Mouse (Mus musculus) left cerebral cortex, adult 9 months (tissue): ENCODE data around the gene Spdya.
"Not testable (repeated sequence)": the region's sequence is repeated elsewhere in the genome, so short reads cannot be mapped to it uniquely, and the experiment has no call there.

Experiments used
- DNase-seq, 2 experiments: peaks; one replicate each; pipeline ENCODE4 v3.0.0; 2022; ENCODE audit warnings: low spot score in 2 of 2

Gene Spdya

DNA sequence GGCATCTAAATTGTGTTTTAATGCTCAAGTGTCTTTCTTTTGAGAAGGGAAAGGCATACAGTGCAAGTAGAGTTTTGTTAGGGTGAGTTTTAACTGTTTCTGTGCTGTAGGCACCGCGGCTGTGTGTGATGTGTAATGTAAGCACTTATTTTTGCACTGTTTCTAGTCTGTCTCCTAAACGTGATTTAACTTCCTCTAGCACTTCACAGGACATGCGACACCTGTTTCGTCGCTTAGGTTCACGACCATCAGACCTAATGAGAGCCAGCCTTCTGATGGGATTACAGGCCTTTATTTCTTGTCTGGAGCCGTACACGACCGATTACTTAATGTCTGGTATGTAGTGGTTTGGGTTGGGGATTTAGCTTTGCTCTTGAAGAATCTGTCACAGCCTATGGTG, 79.9 kb downstream of the Spdya start:
- DNase-seq: no peak

DNA sequence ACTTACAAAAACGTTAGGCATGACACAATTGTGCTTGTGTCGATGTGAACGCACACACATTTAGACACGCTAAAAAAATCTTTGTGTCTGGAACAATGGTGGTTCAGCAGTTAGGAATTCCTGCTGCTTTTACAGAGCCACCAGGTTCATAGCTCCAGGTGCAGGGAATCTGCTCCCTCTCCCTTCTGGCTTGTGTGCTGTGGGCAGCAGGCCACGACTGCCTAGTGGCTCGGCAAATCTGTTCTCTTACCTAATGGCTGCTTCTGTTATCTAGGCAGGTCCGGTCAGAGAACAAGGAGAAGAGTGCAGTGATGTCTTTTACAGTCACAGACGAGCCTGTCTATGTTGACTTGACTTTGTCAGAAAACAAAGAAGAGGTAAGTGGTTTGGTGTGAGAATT, 81.5 kb downstream of the Spdya start:
- DNase-seq: no peak

DNA sequence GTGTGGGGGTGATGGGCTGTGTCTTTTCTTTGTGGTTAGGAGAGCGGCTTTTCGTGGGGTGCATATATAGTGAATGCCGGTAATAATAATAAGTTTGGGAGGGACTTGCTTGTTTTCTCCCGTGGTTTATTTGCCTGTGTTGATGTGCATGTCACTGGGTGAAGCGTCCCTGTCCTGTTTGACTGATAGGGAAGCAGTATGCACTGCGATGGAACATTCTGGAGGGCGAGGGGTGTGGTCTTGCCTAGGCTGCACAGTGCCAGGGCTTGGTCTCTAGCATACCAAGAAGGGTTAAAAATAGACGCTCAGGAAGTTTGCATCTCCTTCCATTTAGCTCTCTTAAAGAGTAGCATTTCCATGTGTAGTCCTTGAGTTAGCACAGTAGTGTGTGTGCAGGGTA, 84.9 kb downstream of the Spdya start:
- DNase-seq: no peak

- DNase-seq: no peak
These were observed 85.9 kb downstream of the Spdya start for GRCm38 (mm10) chr17:71637750-71638265.

- DNase-seq: not testable (repeated sequence)
These were observed 87.2 kb downstream of the Spdya start for GRCm38 (mm10) chr17:71639056-71639455.
